Mouse (Mus musculus) C2C12 (cell line): ENCODE data around the gene Efna3. TPM values are rescaled to one million over a fixed set of nuclear protein-coding genes. Genes with fewer than 3 reads are reported as not detected.
A peak's percentile ranks its signal among the peaks of the same experiment; 100 is the strongest.

ENCODE experiments used
- H3K27me3 ChIP-seq: one replicate; pipeline ENCODE4 v1.6.1; 2011; ENCODE audit not compliant: control insufficient read depth, insufficient read depth, insufficient read length
- H3K36me3 ChIP-seq: one replicate; pipeline ENCODE4 v1.6.1; 2011; ENCODE audit not compliant: control insufficient read depth, insufficient read depth
- H3K4me3 ChIP-seq: one replicate; pipeline ENCODE4 v1.5.1; 2011; ENCODE audit warnings: mild to moderate bottlenecking, control low read depth; ENCODE audit not compliant: poor library complexity, insufficient read depth, severe bottlenecking
- H3K79me2 ChIP-seq: one replicate; pipeline ENCODE4 v1.6.1; 2011; ENCODE audit not compliant: control insufficient read depth, insufficient read depth
- H3K79me3 ChIP-seq: one replicate; pipeline ENCODE4 v1.6.1; 2011; ENCODE audit warnings: low read depth, control low read depth
- H3ac ChIP-seq: one replicate; pipeline ENCODE3; 2011; ENCODE audit warnings: low read depth; ENCODE audit not compliant: control insufficient read depth, insufficient read length
- CEBPB ChIP-seq: IDR thresholded peaks from one replicate; pipeline ENCODE4 v1.6.1; 2011; ENCODE audit warnings: low read depth, mild to moderate bottlenecking, control low read depth, moderate library complexity
- CTCF ChIP-seq: IDR thresholded peaks from one replicate; pipeline ENCODE4 v1.5.1; 2011; ENCODE audit not compliant: control insufficient read depth, insufficient read depth, insufficient read length
- FOSL1 ChIP-seq: IDR thresholded peaks from one replicate; pipeline ENCODE4 v1.8.0; 2011; ENCODE audit warnings: mild to moderate bottlenecking, low read length; ENCODE audit not compliant: poor library complexity, insufficient read depth, severe bottlenecking
- MAX ChIP-seq: IDR thresholded peaks from one replicate; pipeline ENCODE4 v1.6.1; 2011; ENCODE audit warnings: mild to moderate bottlenecking, control low read depth
- MYOD1 ChIP-seq: IDR thresholded peaks from one replicate; pipeline ENCODE4 v1.6.1; 2011; ENCODE audit warnings: low read depth; ENCODE audit not compliant: control insufficient read depth, insufficient read length
- MYOG ChIP-seq: IDR thresholded peaks from one replicate; pipeline ENCODE4 v1.6.1; 2011; ENCODE audit not compliant: control insufficient read depth, insufficient read length; ENCODE audit errors: extremely low read depth
- USF1 ChIP-seq: IDR thresholded peaks from one replicate; pipeline ENCODE4 v1.6.1; 2011; ENCODE audit warnings: low read depth, mild to moderate bottlenecking, control low read depth, moderate library complexity
- polyA plus RNA-seq: library from polyadenylated mRNA; unstranded; fragments of >200 nt; fragmentation: generic; extraction: Trizol; gene quantifications from one replicate; pipeline ENCODE4 v1.2.1, GENCODE M21; 2012; ENCODE audit warnings: missing spikeins

Efna3 gene
- polyA plus RNA-seq, 1 experiment = 2.9 TPM

GRCm38 (mm10) chr3:89351271-89351670 is 28.5 kb upstream of the Efna3 start:
- Histone ChIP-seq H3K79me3 (no peaks in the 10 kb centered on the region), H3ac (no peak overlapping the region), H3K36me3 (no peaks in the 10 kb centered on the region), H3K79me2 (no peaks in the 10 kb centered on the region), H3K27me3 (peaks cover 3% of the 10 kb centered on the region), H3K4me3 (no peak overlapping the region)
- TF ChIP-seq MYOD1 (no peak), CTCF (no peak), MYOG (no peak), USF1 (no peak), MAX (no peak), FOSL1 (no peak), CEBPB (no peak)

DNA sequence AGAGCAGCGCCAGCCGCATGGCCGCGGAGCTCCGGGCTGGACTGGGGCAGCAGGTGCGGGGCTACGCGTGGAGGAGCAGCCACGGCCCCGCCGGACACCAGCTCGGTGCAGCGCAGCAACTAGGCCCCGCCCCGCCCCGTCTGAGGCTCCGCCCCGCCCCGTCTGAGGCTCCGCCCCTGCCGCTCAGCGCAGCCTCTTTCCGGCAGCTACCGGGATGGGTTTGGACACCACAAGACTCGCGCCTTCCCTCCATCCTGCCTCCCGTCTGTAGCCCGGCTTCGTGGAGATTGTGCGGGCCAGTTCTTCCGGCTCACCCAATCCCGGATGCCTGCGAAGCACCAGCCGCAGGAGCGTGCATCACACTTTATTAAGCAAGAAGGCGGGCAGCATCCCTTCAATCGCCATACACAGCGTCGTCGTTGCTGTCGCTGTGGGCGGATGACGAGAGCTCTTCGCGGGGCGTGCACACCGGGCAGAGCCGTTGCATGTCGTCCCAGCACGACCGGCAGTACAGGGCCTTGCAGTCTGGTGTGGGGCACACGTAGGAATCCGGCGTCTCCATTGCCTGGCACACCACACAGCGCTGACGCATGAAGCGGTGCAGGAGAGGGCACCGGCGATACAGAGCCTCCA is 27.2 kb upstream of the Efna3 start, which contains the start of gene Adam15:
Gene Adam15 (minus strand): TSS at position 128 of the 633 bp plus-strand sequence.
- no peaks in the 10 kb centered on the region for H3K27me3 ChIP-seq
- TF ChIP-seq MAX (peak; percentile 73), MYOD1 (no peak)
- peak within 1 kb of the TSS; percentile 77 for H3ac ChIP-seq

GRCm38 (mm10) chr3:89348911-89349868 is 26.4 kb upstream of the Efna3 start:
- Histone ChIP-seq H3K79me3 (no peaks in the 10 kb centered on the region), H3K27me3 (no peaks in the 10 kb centered on the region), H3K79me2 (no peaks in the 10 kb centered on the region), H3ac (peak overlapping the region; percentile 77), H3K36me3 (peaks cover 11% of the 10 kb centered on the region), H3K4me3 (peak overlapping the region; percentile 43)
- no peak for TF ChIP-seq CEBPB
- no peak for TF ChIP-seq MYOG
- no peak for TF ChIP-seq MYOD1
- no peak for TF ChIP-seq USF1
- TF ChIP-seq CTCF = no peak
- TF ChIP-seq MAX = no peak
- no peak for TF ChIP-seq FOSL1

More for the DNA sequence above, 27.2 kb upstream of the Efna3 start, which contains the start of gene Adam15:
- no peaks in the 10 kb centered on the region for H3K79me3 ChIP-seq
- H3K36me3 ChIP-seq = peaks cover 8% of the 10 kb centered on the region
- no peaks in the 10 kb centered on the region for H3K79me2 ChIP-seq
- H3K4me3 ChIP-seq = peak within 1 kb of the TSS; percentile 43

GRCm38 (mm10) chr3:89347916-89348315 is 25.2 kb upstream of the Efna3 start:
- TF ChIP-seq MYOD1 (no peak), USF1 (no peak), MAX (no peak), CTCF (no peak)
- no peak overlapping the region for H3ac ChIP-seq
- H3K4me3 ChIP-seq = no peak overlapping the region
- H3K79me3 ChIP-seq = no peaks in the 10 kb centered on the region
- H3K27me3 ChIP-seq = no peaks in the 10 kb centered on the region
- H3K79me2 ChIP-seq = no peaks in the 10 kb centered on the region
- H3K36me3 ChIP-seq = peaks cover 11% of the 10 kb centered on the region

DNA sequence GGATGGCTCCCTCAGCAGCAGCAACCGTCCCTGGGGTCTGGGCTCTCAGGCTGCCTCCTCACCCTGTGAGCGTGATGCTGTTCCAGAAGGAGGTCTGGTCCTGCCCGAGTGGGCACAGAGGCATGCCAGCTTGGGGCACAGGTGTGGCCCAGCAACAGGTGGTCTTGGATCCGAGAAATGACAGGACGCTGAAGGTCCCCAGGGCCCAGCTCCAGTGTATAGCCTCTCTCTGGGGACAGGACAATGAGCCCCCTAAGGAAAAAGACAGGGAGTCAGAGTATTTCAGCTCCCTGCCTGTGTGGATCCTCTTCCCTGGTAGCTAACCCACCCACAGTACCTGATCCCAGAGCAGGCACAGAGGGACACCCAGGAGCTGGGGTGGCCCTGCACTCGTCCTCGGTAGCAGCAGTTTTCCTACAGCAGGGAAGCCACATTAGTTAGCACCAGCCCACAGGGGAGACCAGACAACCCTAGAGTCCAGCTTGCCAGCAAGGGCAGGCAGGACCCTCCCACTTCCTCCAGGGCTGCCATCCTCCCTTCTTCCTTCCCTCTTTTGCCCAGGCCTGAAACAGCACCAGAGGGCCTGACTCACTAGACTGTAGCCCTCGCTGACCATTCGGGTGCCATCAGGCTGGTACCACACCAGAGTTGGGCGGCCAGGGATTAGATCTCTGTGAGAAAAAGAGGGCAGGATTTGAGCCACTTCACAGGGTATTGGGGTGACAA is 24.2 kb upstream of the Efna3 start:
- Histone ChIP-seq H3ac (no peak overlapping the region), H3K27me3 (no peaks in the 10 kb centered on the region), H3K4me3 (no peak overlapping the region), H3K79me2 (no peaks in the 10 kb centered on the region), H3K36me3 (peaks cover 11% of the 10 kb centered on the region), H3K79me3 (no peaks in the 10 kb centered on the region)
- no peak for TF ChIP-seq MYOG

- H3K4me3 ChIP-seq = no peak overlapping the region
- H3K27me3 ChIP-seq = no peaks in the 10 kb centered on the region
- H3K79me2 ChIP-seq = no peaks in the 10 kb centered on the region
- H3K36me3 ChIP-seq = peaks cover 11% of the 10 kb centered on the region
- H3K79me3 ChIP-seq = no peaks in the 10 kb centered on the region
- no peak overlapping the region for H3ac ChIP-seq
- TF ChIP-seq CEBPB (no peak), USF1 (no peak), MYOD1 (no peak), FOSL1 (no peak), CTCF (no peak), MYOG (no peak), MAX (no peak)
Observed at GRCm38 (mm10) chr3:89343279-89343678, 20.5 kb upstream of the Efna3 start.
